Mouse (Mus musculus) liver, postnatal 0 days (tissue): Measurements from ENCODE around the gene Mdn1.

Source experiments
- CTCF ChIP-seq: sonication (generic); IDR thresholded peaks from 2 replicates; pipeline ENCODE4 v1.5.1; 2016; ENCODE audit warnings: antibody characterized with exemption, low read depth
- EP300 ChIP-seq: IDR thresholded peaks from 2 replicates; pipeline ENCODE4 v1.6.1; 2016; ENCODE audit warnings: antibody characterized with exemption, low read depth, mild to moderate bottlenecking

DNA sequence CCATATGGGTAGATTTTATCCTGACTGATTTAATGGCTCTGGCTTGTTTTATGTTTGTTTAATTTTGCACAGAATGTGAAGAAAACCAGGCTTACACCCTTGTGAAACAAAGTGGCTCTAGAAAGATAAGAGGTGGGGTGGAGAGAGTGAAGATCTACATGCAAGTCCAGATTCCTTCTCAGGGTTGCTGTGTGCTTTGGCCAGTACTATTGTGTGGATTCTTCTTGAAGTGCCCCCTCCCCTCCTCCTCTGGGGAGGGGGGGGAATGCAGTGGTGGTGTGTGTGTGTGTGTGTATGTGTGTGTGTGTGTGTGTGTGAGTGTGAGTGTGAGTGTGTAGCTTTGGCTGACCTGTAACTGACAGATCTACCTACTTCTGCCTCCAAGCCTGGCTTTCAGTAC, 35.3 kb upstream of the Mdn1 start:
- TF ChIP-seq CTCF (no peak), EP300 (no peak)
